Mouse (Mus musculus) heart, postnatal 0 days (tissue): ENCODE data around the gene Ubxn10. TPM values are rescaled to one million over a fixed set of nuclear protein-coding genes. Genes with fewer than 3 reads are reported as not detected.

ENCODE experiments used
- ATAC-seq: fragments of 200-750 bp; cut with Nextera tagmentation; 2 replicates; pipeline ENCODE4 v1.8.0; 2017; ENCODE audit warnings: low read depth, moderate number of reproducible peaks, moderate library complexity; ENCODE audit not compliant: insufficient read depth
- DNase-seq: peaks from one replicate; pipeline ENCODE4 v3.0.0-alpha.2; 2016; ENCODE audit warnings: low spot score
- H3K27ac ChIP-seq: fragments of 300-500 bp; sonication (generic); 2 replicates; pipeline ENCODE4 v1.5.1; 2014; ENCODE audit warnings: low read depth, mild to moderate bottlenecking
- H3K27me3 ChIP-seq: fragments of 300-500 bp; sonication (generic); 2 replicates; pipeline ENCODE4 v1.6.1; 2014; ENCODE audit warnings: low read length, mixed read lengths; ENCODE audit not compliant: control insufficient read depth, insufficient read depth
- H3K36me3 ChIP-seq: fragments of 300-500 bp; sonication (generic); replicated peaks from 2 replicates; pipeline ENCODE4 v1.6.1; 2014; ENCODE audit warnings: low read length, mixed read lengths; ENCODE audit not compliant: control insufficient read depth, insufficient read depth
- H3K4me1 ChIP-seq: fragments of 300-500 bp; sonication (generic); 2 replicates; pipeline ENCODE4 v1.6.1; 2014; ENCODE audit warnings: antibody characterized with exemption; ENCODE audit not compliant: control insufficient read depth, insufficient read depth
- H3K4me2 ChIP-seq: fragments of 300-500 bp; sonication (generic); 2 replicates; pipeline ENCODE4 v1.6.1; 2014; ENCODE audit warnings: low read depth, mild to moderate bottlenecking, low read length, moderate library complexity
- H3K4me3 ChIP-seq: fragments of 300-500 bp; sonication (generic); 2 replicates; pipeline ENCODE4 v1.5.1; 2014; ENCODE audit warnings: low read depth, low read length
- H3K9ac ChIP-seq: fragments of 300-500 bp; sonication (generic); replicated peaks from 2 replicates; pipeline ENCODE4 v1.6.1; 2014; ENCODE audit warnings: low read depth, low read length, mixed read lengths
- H3K9me3 ChIP-seq: fragments of 300-500 bp; sonication (generic); replicated peaks from 2 replicates; pipeline ENCODE4 v1.6.1; 2016; ENCODE audit warnings: low read length; ENCODE audit not compliant: control insufficient read depth
- CTCF ChIP-seq: IDR thresholded peaks from 2 replicates; pipeline ENCODE4 v1.5.1; 2016; ENCODE audit warnings: antibody characterized with exemption, control low read depth, low read depth
- EP300 ChIP-seq: IDR thresholded peaks from 2 replicates; pipeline ENCODE4 v1.6.1; 2016; ENCODE audit warnings: antibody characterized with exemption, low read depth
- WGBS: fragments of 180-500 bp; shearing (Covaris S2); extraction: QIAGEN DNeasy Blood & Tissue Kit; methylation state at CpG from one replicate; pipeline ENCODE4 v1.1.7; 2014; 5-methylcytosine and 5-hydroxymethylcytosine counted together
- polyA plus RNA-seq: library from polyadenylated mRNA; unstranded; fragments of >200 nt; fragmentation: Nextera tagmentation; extraction: Ambion mirVana; gene quantifications from 2 replicates; pipeline ENCODE4 v1.2.1, GENCODE M21; 2015
- total RNA-seq: library from RNA; depleted of rRNA; stranded (reverse); fragments of >200 nt; gene quantifications from 2 replicates; pipeline ENCODE4 v1.2.3, GENCODE M21; 2014; ENCODE audit warnings: low replicate concordance; rRNA removed

Gene Ubxn10
- total RNA-seq (1.9 and 2.0 TPM in 2 replicates), polyA plus RNA-seq (0.98 and 1.0 TPM in 2 replicates)

- Histone ChIP-seq H3K9ac (no peak within 1 kb of the TSS), H3K36me3 (no peaks in the 10 kb centered on the region), H3K4me2 (no peak within 1 kb of the TSS), H3K9me3 (no peaks in the 10 kb centered on the region), H3K27ac (no peak within 1 kb of the TSS), H3K4me3 (no peak within 1 kb of the TSS), H3K4me1 (no peaks in the 10 kb centered on the region), H3K27me3 (0 out of 2 replicates have a peak, but pooled peaks cover 5% of the 10 kb centered on the region)
- no peak for TF ChIP-seq EP300
- TF ChIP-seq CTCF: no peak
- no peak for DNase-seq
- 59% methylated on average over 7 of the region's 7 CpGs for WGBS
- ATAC-seq: no peak
Observed at GRCm38 (mm10) chr4:138737031-138737430, at the start of gene Ubxn10. Gene Ubxn10 (minus strand): TSS chr4:138737167.

- no peak overlapping the region for H3K27ac ChIP-seq
- no peak overlapping the region for H3K4me3 ChIP-seq
- ATAC-seq (no peak), DNase-seq (no peak)
- no peak overlapping the region for H3K9ac ChIP-seq
- peaks cover 25% of the 10 kb centered on the region for H3K27me3 ChIP-seq
- 39% methylated on average over 4 of the region's 4 CpGs for WGBS
- TF ChIP-seq EP300 (no peak), CTCF (no peak)
- H3K9me3 ChIP-seq: no peaks in the 10 kb centered on the region
- H3K4me1 ChIP-seq: no peaks in the 10 kb centered on the region
- H3K36me3 ChIP-seq: no peaks in the 10 kb centered on the region
- no peak overlapping the region for H3K4me2 ChIP-seq
Observed at GRCm38 (mm10) chr4:138786141-138786540, 49.2 kb upstream of the Ubxn10 start.

- Histone ChIP-seq H3K4me3 (no peak overlapping the region), H3K4me1 (no peaks in the 10 kb centered on the region), H3K27me3 (peaks cover 23% of the 10 kb centered on the region), H3K4me2 (no peak overlapping the region), H3K9ac (no peak overlapping the region), H3K9me3 (no peaks in the 10 kb centered on the region), H3K27ac (no peak overlapping the region), H3K36me3 (no peaks in the 10 kb centered on the region)
- WGBS: 46% methylated on average over 4 of the region's 4 CpGs
- DNase-seq (no peak), ATAC-seq (no peak)
- no peak for TF ChIP-seq EP300
- TF ChIP-seq CTCF: no peak; the same call in 1 of the 2 replicates
Observed at GRCm38 (mm10) chr4:138785721-138786120, 48.8 kb upstream of the Ubxn10 start.

GRCm38 (mm10) chr4:138782098-138782497, 45.1 kb upstream of the Ubxn10 start:
- DNase-seq (no peak), ATAC-seq (no peak)
- H3K4me2 ChIP-seq: no peak overlapping the region
- no peaks in the 10 kb centered on the region for H3K36me3 ChIP-seq
- WGBS: 80% methylated on average over 6 of the region's 6 CpGs
- no peaks in the 10 kb centered on the region for H3K4me1 ChIP-seq
- no peak overlapping the region for H3K27ac ChIP-seq
- no peak for TF ChIP-seq EP300
- TF ChIP-seq CTCF: no peak
- no peak overlapping the region for H3K9ac ChIP-seq
- H3K9me3 ChIP-seq: no peaks in the 10 kb centered on the region
- H3K4me3 ChIP-seq: no peak overlapping the region
- H3K27me3 ChIP-seq: peaks cover 25% of the 10 kb centered on the region; the same call in 1 of the 2 replicates

- H3K36me3 ChIP-seq: no peaks in the 10 kb centered on the region
- DNase-seq: no peak
- peaks cover 25% of the 10 kb centered on the region; the same call in 1 of the 2 replicates for H3K27me3 ChIP-seq
Observed at GRCm38 (mm10) chr4:138780300-138780699, 43.3 kb upstream of the Ubxn10 start.

More at GRCm38 (mm10) chr4:138780300-138780699, 43.3 kb upstream of the Ubxn10 start:
- Histone ChIP-seq H3K9me3 (no peaks in the 10 kb centered on the region), H3K4me1 (no peaks in the 10 kb centered on the region), H3K9ac (no peak overlapping the region), H3K4me2 (no peak overlapping the region), H3K4me3 (no peak overlapping the region), H3K27ac (no peak overlapping the region)
- no peak for ATAC-seq
- 75% methylated on average over 5 of the region's 5 CpGs for WGBS
- TF ChIP-seq CTCF (no peak), EP300 (no peak)
